Mouse (Mus musculus): ENCODE results near the gene Tulp3. TPM values are rescaled to one million over a fixed set of nuclear protein-coding genes. Genes with fewer than 3 reads are reported as not detected.

The Tulp3 gene
- 23.5 and 28.0 TPM in 2 replicates for polyA plus RNA-seq (2012; rRNA removed)

- no peak within 1 kb of the TSS for H3K27ac ChIP-seq (ENCODE audit: control insufficient read depth, insufficient read depth, low read length)
- no peaks in the 10 kb centered on the region; the same call in 1 of the 2 replicates for H3K27me3 ChIP-seq (ENCODE audit: control insufficient read depth, insufficient read depth, low read length)
- peaks cover 7% of the 10 kb centered on the region for H3K4me1 ChIP-seq (replicated peaks; ENCODE audit: control insufficient read depth, insufficient read depth, low read length)
- peak; percentile 86 for DNase-seq
- TF ChIP-seq POLR2A (IDR thresholded peaks at IDR 0.05; ENCODE audit: control insufficient read depth, extremely low read depth, insufficient read depth, low read length, poor library complexity) (peak; percentile 47; the same call in 1 of the 2 replicates), CTCF (IDR thresholded peaks at IDR 0.05; ENCODE audit: borderline replicate concordance, control insufficient read depth, extremely low read depth, insufficient read depth, low read length, poor library complexity) (no peak)
- WGBS: 3% methylated on average over 42 of the region's 42 CpGs
- H3K4me3 ChIP-seq (ENCODE audit: control insufficient read depth, insufficient read depth, low read length): peak within 1 kb of the TSS; percentile 65
- peaks cover 5% of the 10 kb centered on the region; the same call in 1 of the 2 replicates for H3K36me3 ChIP-seq (ENCODE audit: control insufficient read depth, insufficient read depth, low read length)
Observed at GRCm38 (mm10) chr6:128355726-128356416, at the start of gene Tulp3. TSS of gene Tulp3 (minus strand) at chr6:128355851.

GRCm38 (mm10) chr6:128404708-128405107 is 49.1 kb upstream of the Tulp3 start:
- WGBS: 33% methylated on average over 5 of the region's 5 CpGs
- Histone ChIP-seq H3K36me3 (ENCODE audit: control insufficient read depth, insufficient read depth, low read length) (peaks cover 9% of the 10 kb centered on the region), H3K4me1 (replicated peaks; ENCODE audit: control insufficient read depth, insufficient read depth, low read length) (no peaks in the 10 kb centered on the region), H3K27ac (ENCODE audit: control insufficient read depth, insufficient read depth, low read length) (no peak overlapping the region), H3K27me3 (ENCODE audit: control insufficient read depth, insufficient read depth, low read length) (no peaks in the 10 kb centered on the region), H3K4me3 (ENCODE audit: control insufficient read depth, insufficient read depth, low read length) (no peak overlapping the region)
- TF ChIP-seq POLR2A (IDR thresholded peaks at IDR 0.05; ENCODE audit: control insufficient read depth, extremely low read depth, insufficient read depth, low read length, poor library complexity): no peak
- TF ChIP-seq CTCF (IDR thresholded peaks at IDR 0.05; ENCODE audit: borderline replicate concordance, control insufficient read depth, extremely low read depth, insufficient read depth, low read length, poor library complexity): no peak
- DNase-seq: no peak

GRCm38 (mm10) chr6:128399421-128400185 is 44.0 kb upstream of the Tulp3 start:
- no peak for TF ChIP-seq CTCF (IDR thresholded peaks at IDR 0.05; ENCODE audit: borderline replicate concordance, control insufficient read depth, extremely low read depth, insufficient read depth, low read length, poor library complexity)
- no peak for TF ChIP-seq POLR2A (IDR thresholded peaks at IDR 0.05; ENCODE audit: control insufficient read depth, extremely low read depth, insufficient read depth, low read length, poor library complexity)
- Histone ChIP-seq H3K27ac (ENCODE audit: control insufficient read depth, insufficient read depth, low read length) (no peak overlapping the region), H3K4me3 (ENCODE audit: control insufficient read depth, insufficient read depth, low read length) (no peak overlapping the region), H3K36me3 (ENCODE audit: control insufficient read depth, insufficient read depth, low read length) (no peaks in the 10 kb centered on the region), H3K27me3 (ENCODE audit: control insufficient read depth, insufficient read depth, low read length) (no peaks in the 10 kb centered on the region), H3K4me1 (replicated peaks; ENCODE audit: control insufficient read depth, insufficient read depth, low read length) (no peaks in the 10 kb centered on the region)
- DNase-seq: no peak
- 84% methylated on average over 21 of the region's 21 CpGs for WGBS

- Histone ChIP-seq H3K4me1 (replicated peaks; ENCODE audit: control insufficient read depth, insufficient read depth, low read length) (no peaks in the 10 kb centered on the region), H3K36me3 (ENCODE audit: control insufficient read depth, insufficient read depth, low read length) (no peaks in the 10 kb centered on the region), H3K27me3 (ENCODE audit: control insufficient read depth, insufficient read depth, low read length) (no peaks in the 10 kb centered on the region), H3K27ac (ENCODE audit: control insufficient read depth, insufficient read depth, low read length) (no peak within 1 kb of the TSS), H3K4me3 (ENCODE audit: control insufficient read depth, insufficient read depth, low read length) (no peak within 1 kb of the TSS)
- no peak for DNase-seq
- TF ChIP-seq CTCF (IDR thresholded peaks at IDR 0.05; ENCODE audit: borderline replicate concordance, control insufficient read depth, extremely low read depth, insufficient read depth, low read length, poor library complexity): no peak
- no peak for TF ChIP-seq POLR2A (IDR thresholded peaks at IDR 0.05; ENCODE audit: control insufficient read depth, extremely low read depth, insufficient read depth, low read length, poor library complexity)
- WGBS: 89% methylated on average over 3 of the region's 3 CpGs
Observed at GRCm38 (mm10) chr6:128398996-128399395, 43.3 kb upstream of the Tulp3 start, which contains the start of gene Nrip2. TSS of gene Nrip2 (plus strand) at chr6:128399296.

- WGBS: 91% methylated on average over 7 of the region's 7 CpGs
- H3K4me3 ChIP-seq (ENCODE audit: control insufficient read depth, insufficient read depth, low read length): no peak overlapping the region
- H3K27me3 ChIP-seq (ENCODE audit: control insufficient read depth, insufficient read depth, low read length): no peaks in the 10 kb centered on the region
- TF ChIP-seq CTCF (IDR thresholded peaks at IDR 0.05; ENCODE audit: borderline replicate concordance, control insufficient read depth, extremely low read depth, insufficient read depth, low read length, poor library complexity) (no peak), POLR2A (IDR thresholded peaks at IDR 0.05; ENCODE audit: control insufficient read depth, extremely low read depth, insufficient read depth, low read length, poor library complexity) (no peak)
- no peak overlapping the region for H3K27ac ChIP-seq (ENCODE audit: control insufficient read depth, insufficient read depth, low read length)
- no peaks in the 10 kb centered on the region for H3K36me3 ChIP-seq (ENCODE audit: control insufficient read depth, insufficient read depth, low read length)
- no peak for DNase-seq
- H3K4me1 ChIP-seq (replicated peaks; ENCODE audit: control insufficient read depth, insufficient read depth, low read length): no peaks in the 10 kb centered on the region
Observed at GRCm38 (mm10) chr6:128397574-128398261, 42.1 kb upstream of the Tulp3 start.

GRCm38 (mm10) chr6:128390683-128391082 is 35.0 kb upstream of the Tulp3 start:
- no peaks in the 10 kb centered on the region for H3K36me3 ChIP-seq (ENCODE audit: control insufficient read depth, insufficient read depth, low read length)
- 21% methylated on average over 1 of the region's 1 CpGs for WGBS
- TF ChIP-seq POLR2A (IDR thresholded peaks at IDR 0.05; ENCODE audit: control insufficient read depth, extremely low read depth, insufficient read depth, low read length, poor library complexity) (no peak), CTCF (IDR thresholded peaks at IDR 0.05; ENCODE audit: borderline replicate concordance, control insufficient read depth, extremely low read depth, insufficient read depth, low read length, poor library complexity) (no peak)
- H3K27me3 ChIP-seq (ENCODE audit: control insufficient read depth, insufficient read depth, low read length): no peaks in the 10 kb centered on the region
- H3K4me1 ChIP-seq (replicated peaks; ENCODE audit: control insufficient read depth, insufficient read depth, low read length): no peaks in the 10 kb centered on the region
- no peak overlapping the region for H3K27ac ChIP-seq (ENCODE audit: control insufficient read depth, insufficient read depth, low read length)
- no peak for DNase-seq
- no peak overlapping the region for H3K4me3 ChIP-seq (ENCODE audit: control insufficient read depth, insufficient read depth, low read length)
